Mouse (Mus musculus): Measurements from ENCODE around the gene Meltf.

Meltf gene

GRCm38 (mm10) chr16:31893396-31894141 is 15.0 kb downstream of the Meltf start:
- no peak for DNase-seq (ENCODE audit: extremely low spot score, low spot score)

GRCm38 (mm10) chr16:31896971-31897774 is 18.6 kb downstream of the Meltf start:
- peak; percentile 60 for DNase-seq (ENCODE audit: extremely low spot score, low spot score)

- no peak for DNase-seq (ENCODE audit: extremely low spot score, low spot score)
Measured at GRCm38 (mm10) chr16:31898546-31899326, 20.1 kb downstream of the Meltf start.

- DNase-seq (ENCODE audit: extremely low spot score, low spot score): no peak
Measured at GRCm38 (mm10) chr16:31901886-31902285, 23.3 kb downstream of the Meltf start.

- DNase-seq (ENCODE audit: extremely low spot score, low spot score): no peak
Measured at GRCm38 (mm10) chr16:31903239-31903638, 24.6 kb downstream of the Meltf start.

GRCm38 (mm10) chr16:31905331-31905730 is 26.7 kb downstream of the Meltf start:
- no peak for DNase-seq (ENCODE audit: extremely low spot score, low spot score)

GRCm38 (mm10) chr16:31905891-31906825 is 27.5 kb downstream of the Meltf start:
- no peak for DNase-seq (ENCODE audit: extremely low spot score, low spot score)

GRCm38 (mm10) chr16:31906896-31907295 is 28.3 kb downstream of the Meltf start:
- DNase-seq (ENCODE audit: extremely low spot score, low spot score): no peak

- no peak for DNase-seq (ENCODE audit: extremely low spot score, low spot score)
Measured at GRCm38 (mm10) chr16:31908959-31909358, 30.3 kb downstream of the Meltf start.

GRCm38 (mm10) chr16:31910281-31910847 is 31.8 kb downstream of the Meltf start:
- no peak for DNase-seq (ENCODE audit: extremely low spot score, low spot score)

GRCm38 (mm10) chr16:31917776-31918175 is 39.2 kb downstream of the Meltf start:
- DNase-seq (ENCODE audit: extremely low spot score, low spot score): no peak

- DNase-seq (ENCODE audit: extremely low spot score, low spot score): peak; percentile 83
Measured at GRCm38 (mm10) chr16:31918248-31918724, 39.7 kb downstream of the Meltf start.

GRCm38 (mm10) chr16:31924368-31924767 is 45.8 kb downstream of the Meltf start:
- no peak for DNase-seq (ENCODE audit: extremely low spot score, low spot score)

GRCm38 (mm10) chr16:31926091-31926490 is 47.5 kb downstream of the Meltf start:
- DNase-seq (ENCODE audit: extremely low spot score, low spot score): no peak

- DNase-seq (ENCODE audit: extremely low spot score, low spot score): no peak
Measured at GRCm38 (mm10) chr16:31926547-31927182, 48.1 kb downstream of the Meltf start.

GRCm38 (mm10) chr16:31927412-31927811 is 48.8 kb downstream of the Meltf start:
- no peak for DNase-seq (ENCODE audit: extremely low spot score, low spot score)

- DNase-seq (ENCODE audit: extremely low spot score, low spot score): no peak
Measured at GRCm38 (mm10) chr16:31931330-31931729, 52.7 kb downstream of the Meltf start.

- DNase-seq (ENCODE audit: extremely low spot score, low spot score): no peak
Measured at GRCm38 (mm10) chr16:31932255-31932654, 53.6 kb downstream of the Meltf start.

GRCm38 (mm10) chr16:31932840-31933697 is 54.5 kb downstream of the Meltf start:
- peak; percentile 89 for DNase-seq (ENCODE audit: extremely low spot score, low spot score)

All from neural tube, embryonic 10.5 days (tissue).